Mouse (Mus musculus): ENCODE data around the gene Slc33a1.

The Slc33a1 gene

GRCm38 (mm10) chr3:63964100-63964921 lies at the start of gene Slc33a1:
TSS of gene Slc33a1 (minus strand) at chr3:63964768.
- WGBS: under 1% methylated on average over 69 of the region's 69 CpGs

- 94% methylated on average over 3 of the region's 3 CpGs for WGBS
These were observed 24.3 kb upstream of the Slc33a1 start for GRCm38 (mm10) chr3:63988722-63989440.

- WGBS: 82% methylated on average over 1 of the region's 1 CpGs
These were observed 22.1 kb upstream of the Slc33a1 start for GRCm38 (mm10) chr3:63986656-63987055.

DNA sequence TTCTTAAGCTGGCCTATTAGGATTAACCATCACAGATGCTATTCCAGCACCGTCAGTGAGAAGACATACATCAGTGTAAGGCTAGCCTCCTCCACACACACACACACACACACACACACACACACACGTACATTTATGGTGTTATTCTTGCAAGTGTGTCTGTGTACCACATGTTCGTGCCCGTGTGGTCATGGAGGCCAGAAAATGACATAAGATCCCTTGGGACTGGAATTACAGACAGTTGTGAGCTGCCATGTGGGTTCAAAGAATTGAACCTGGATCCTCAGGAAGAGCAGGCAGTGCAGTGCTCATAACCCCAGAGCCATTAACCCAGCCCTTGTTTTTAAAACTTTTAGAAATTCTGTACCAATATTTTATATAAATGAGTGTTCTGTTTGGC lies 13.3 kb upstream of the Slc33a1 start:
- WGBS: 72% methylated on average over 4 of the region's 4 CpGs

- WGBS: under 1% methylated on average over 67 of the region's 67 CpGs
These were observed 11.7 kb upstream of the Slc33a1 start, which contains the start of gene Gmps for GRCm38 (mm10) chr3:63975955-63976908. TSS of gene Gmps (plus strand) at chr3:63976106.

DNA sequence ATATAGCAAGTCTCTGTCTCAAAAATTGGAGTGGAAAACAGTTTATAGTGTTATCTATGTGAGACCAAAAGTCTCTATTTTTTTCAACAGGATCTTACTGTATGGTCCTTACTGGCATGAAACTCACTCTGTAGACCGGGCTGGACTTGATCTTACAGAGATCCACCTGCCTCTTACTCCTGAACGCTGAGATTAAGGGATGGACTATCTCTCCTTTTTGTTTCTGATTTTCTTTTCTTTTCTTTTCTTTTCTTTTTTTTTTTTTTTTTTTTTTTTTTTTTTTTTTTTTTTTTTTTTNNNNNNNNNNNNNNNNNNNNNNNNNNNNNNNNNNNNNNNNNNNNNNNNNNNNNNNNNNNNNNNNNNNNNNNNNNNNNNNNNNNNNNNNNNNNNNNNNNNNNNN lies 1.4 kb upstream of the Slc33a1 start:
- WGBS: 72% methylated on average over 2 of the region's 2 CpGs

DNA sequence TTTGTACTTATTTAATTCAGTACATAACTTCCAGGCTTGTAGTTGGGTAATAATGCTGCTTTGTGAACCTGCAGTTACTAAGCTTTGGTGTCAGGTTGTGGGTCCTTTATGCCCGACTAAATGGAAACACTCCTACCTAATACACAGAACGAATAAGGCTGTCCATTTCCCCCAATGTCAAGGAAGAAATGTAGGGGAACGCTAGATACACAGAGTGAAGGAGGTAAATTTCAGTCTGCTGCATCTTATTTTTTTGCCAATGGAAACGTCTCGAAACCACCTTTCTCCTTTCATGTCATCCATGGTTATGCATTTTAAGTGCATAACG lies 318 bp upstream of the Slc33a1 start:
- WGBS: 75% methylated on average over 6 of the region's 6 CpGs

DNA sequence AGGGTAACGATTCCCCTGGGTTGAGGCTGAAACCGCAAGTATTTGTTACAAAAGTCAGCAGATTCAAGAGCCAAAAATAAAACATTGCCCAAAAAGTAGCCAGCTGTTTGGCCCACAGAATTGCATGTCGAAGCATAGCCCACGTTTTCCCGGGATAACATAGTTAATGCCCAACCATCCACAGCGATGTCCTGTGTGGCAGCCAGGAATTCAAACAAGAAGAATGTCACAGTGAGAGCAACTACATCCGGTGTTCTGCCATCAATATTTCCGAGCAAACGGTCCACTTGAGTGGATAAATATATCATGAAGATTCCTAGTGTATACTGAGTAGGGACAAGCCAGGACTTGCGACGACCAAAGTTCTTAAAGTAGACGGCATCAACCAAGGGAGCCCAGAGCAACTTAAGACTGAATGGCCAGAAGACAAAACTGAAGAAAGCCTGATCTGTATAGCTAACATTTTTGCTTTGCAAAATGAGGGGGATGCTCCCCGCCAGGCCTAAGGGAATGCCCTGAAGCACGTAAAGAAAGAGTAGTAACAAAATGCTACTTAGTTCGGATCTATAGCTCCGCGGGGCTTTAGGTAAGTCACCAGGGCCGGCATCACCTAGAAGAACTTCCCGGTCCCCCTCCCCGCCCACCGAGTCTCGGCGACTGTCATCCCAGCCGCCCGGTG lies 1.0 kb downstream of the Slc33a1 start:
- 2% methylated on average over 25 of the region's 25 CpGs for WGBS

DNA sequence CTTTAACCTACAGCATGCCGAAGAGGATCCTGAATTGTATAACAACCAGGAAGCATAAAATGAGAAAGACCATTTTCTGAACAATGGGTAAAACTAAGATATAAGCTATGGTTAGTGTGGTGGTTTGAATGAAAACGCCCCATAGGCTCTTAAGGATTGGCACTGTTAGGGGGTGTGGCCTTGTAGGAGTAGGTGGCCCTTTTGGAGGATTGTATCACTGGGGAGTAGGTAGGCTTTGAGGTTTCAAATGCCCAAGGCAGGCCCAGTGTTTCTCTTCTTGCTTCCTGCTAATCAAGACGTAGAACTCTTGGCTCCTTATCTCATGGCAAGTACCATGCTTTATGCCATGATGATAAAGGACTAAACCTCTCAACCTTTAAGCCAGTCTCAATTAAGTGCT lies 14.7 kb downstream of the Slc33a1 start:
- 81% methylated on average over 3 of the region's 3 CpGs for WGBS

DNA sequence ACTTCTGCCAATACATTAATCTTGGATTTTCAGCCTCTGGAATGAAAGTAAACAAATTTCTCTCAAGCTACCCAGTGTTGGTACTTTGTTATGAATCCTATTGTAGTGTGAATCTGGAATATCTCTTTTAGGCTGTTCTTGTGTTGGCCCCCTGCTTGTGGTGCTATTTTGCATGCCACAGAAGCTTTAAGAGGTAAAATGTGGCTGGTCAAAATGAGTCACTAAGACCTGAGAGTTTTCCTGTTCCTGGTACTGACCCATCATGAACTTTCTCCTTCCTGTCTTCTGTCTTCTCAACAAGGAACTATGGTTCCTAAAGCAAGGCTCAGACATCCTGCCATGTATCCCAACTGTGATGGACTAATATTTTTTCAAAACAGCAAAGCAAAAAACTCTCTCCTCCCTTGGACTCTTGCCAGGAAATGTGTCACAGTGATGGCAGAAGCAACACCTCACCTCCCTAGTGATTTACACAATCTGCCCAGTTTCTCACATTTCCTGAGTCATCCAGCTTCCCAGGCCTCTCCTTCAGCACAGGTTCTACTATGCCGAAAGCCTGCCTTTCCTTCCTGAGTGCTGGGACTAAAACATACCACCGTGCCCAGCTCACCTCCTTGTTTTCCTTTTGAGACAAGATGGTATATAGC lies 23.2 kb downstream of the Slc33a1 start:
- 44% methylated on average over 2 of the region's 2 CpGs for WGBS

- WGBS: 79% methylated on average over 2 of the region's 2 CpGs
These were observed 25.6 kb downstream of the Slc33a1 start for GRCm38 (mm10) chr3:63938928-63939327.

DNA sequence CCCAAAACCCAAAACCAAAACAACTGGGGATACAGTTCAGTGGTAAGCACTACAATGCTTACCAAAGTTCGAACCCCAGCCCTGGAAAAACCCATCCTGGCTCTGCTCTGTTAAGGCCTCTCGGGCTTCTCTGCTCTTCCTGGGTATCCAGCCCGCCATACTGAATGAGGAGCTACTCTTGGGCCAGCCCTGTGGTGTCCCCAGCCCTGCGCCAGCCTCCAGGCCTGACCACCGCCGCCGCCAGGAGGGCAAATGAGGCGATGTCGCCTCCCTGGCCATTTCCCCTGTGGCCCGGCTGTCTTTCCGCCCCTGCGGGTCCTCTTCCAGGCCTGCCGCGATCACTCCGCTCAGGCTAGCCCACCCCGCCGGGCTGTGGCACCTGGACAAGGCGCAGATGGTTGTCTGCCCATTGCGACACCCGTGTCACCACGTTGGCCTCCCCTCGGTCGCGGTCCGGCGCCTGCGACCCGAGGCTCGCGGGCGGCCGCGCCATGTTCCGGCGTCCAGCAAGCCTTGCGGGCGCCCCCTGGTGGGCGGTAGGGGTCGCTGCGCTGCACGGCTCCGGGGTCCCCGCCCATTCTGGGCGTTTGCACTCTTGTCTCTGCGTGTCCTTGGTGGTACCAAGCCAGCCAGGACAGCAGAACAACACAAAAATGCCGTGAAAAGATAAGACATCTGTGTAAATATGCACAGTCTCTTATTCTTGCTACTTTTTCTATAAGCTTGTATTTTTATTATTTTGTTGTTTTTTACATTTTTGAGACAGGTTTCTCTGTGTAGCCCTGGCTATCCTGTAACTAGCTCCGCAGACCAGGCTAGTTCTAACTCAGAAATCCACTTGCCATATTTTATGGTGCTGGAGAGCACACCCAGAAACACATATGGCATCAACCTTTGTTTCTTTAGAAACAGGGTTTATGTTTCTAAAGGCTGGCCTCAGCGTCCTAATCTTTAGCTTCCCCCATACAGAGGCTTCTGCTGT lies 35.4 kb downstream of the Slc33a1 start, which contains the start of gene E130311K13Rik:
Gene E130311K13Rik (minus strand): TSS at position 595 of the 982 bp plus-strand sequence.
- WGBS: 4% methylated on average over 48 of the region's 48 CpGs

GRCm38 (mm10) chr3:63919634-63920033 lies 44.9 kb downstream of the Slc33a1 start:
- WGBS: 71% methylated on average over 3 of the region's 3 CpGs

- WGBS: 94% methylated on average over 4 of the region's 4 CpGs
These were observed 54.3 kb downstream of the Slc33a1 start for GRCm38 (mm10) chr3:63910301-63910700.

GRCm38 (mm10) chr3:63905241-63905640 lies 59.3 kb downstream of the Slc33a1 start:
- WGBS: 4% methylated on average over 18 of the region's 18 CpGs

- WGBS: 94% methylated on average over 2 of the region's 2 CpGs
These were observed 60.4 kb downstream of the Slc33a1 start for GRCm38 (mm10) chr3:63904157-63904556.

GRCm38 (mm10) chr3:63900021-63900571 lies 64.5 kb downstream of the Slc33a1 start:
- 17% methylated on average over 12 of the region's 12 CpGs for WGBS

GRCm38 (mm10) chr3:63899309-63899695 lies 65.3 kb downstream of the Slc33a1 start, which contains the start of gene Plch1:
TSS of gene Plch1 (minus strand) at chr3:63899472.
- WGBS: under 1% methylated on average over 12 of the region's 12 CpGs
